Mouse (Mus musculus): ENCODE results near the gene Tuba1b. TPM values are rescaled to one million over a fixed set of nuclear protein-coding genes. Genes with fewer than 3 reads are reported as not detected.

Gene Tuba1b
- total and polyA plus RNA-seq, 3 experiments: 1,149 to 2,960 (median 2,851) TPM

DNA sequence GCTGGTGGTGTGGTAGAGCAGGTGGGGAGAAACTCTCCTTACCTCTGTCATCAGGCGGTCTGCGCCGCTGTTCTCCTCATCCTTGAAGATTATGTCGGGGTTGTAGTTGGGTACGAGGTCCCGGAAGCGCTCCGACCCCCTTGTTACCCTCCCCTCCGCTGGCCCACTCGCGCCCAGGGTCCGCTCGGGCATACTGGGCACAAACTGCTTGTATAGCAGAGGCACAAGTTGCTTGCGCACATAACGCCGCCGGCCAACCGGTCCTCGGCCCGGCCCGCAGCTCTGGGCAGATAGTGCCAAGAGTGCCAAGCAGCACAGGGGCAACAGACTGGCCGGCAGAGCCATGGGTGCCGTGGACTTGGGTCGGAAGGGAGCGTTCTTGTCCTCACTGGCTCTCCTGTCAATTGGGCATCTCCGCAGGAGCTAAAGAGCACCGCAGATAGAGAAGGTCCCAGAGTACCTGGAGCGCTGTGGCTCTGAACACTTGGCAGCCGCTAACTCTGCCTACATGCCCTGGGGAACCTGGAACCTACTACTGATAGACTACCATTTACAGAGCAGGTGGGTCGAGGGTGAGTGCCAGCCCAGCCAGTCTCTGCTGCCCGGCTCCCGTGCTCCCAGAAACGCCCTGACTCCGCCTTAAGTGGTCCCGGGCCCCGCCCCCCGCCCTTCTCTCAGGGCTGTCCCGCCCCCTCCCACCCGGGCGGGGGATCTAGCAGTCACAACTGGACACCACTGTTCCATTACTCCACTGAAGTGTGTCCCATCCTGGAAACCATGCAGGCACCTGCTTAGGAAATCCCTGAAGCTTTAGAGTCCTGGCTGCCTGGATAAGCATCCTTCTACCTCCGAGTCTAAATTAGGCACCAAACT lies 36.2 kb downstream of the Tuba1b start, which contains the start of gene Dhh:
Gene Dhh, minus strand, starts transcription at position 613 of the 873 bp plus-strand sequence.
- peaks cover 6% of the 10 kb centered on the region for H3K9me3 ChIP-seq (replicated peaks; ENCODE audit: low read length)
- dilution Hi-C loops (cut with MboI; ENCODE audit: extremely low pct_ligation_motif_present, extremely low pct_unique_long_range_greater_than_20kb, low sequenced_read_pairs): no loop called here
- peaks cover 3% of the 10 kb centered on the region for H3K27me3 ChIP-seq (replicated peaks)
- no peak for DNase-seq (ENCODE audit: extremely low read depth)
- H3K4me2 ChIP-seq (ENCODE audit: insufficient read depth, low read depth, poor library complexity, severe bottlenecking): no peak within 1 kb of the TSS
- no peak for TF ChIP-seq RAD21 (IDR thresholded peaks at IDR 0.05; ENCODE audit: low read depth, low read length)
- TF ChIP-seq GABPA (IDR thresholded peaks at IDR 0.05; ENCODE audit: insufficient replicate concordance, low read depth, low read length): no peak
- no peak for TF ChIP-seq ZC3H11A (IDR thresholded peaks at IDR 0.05; ENCODE audit: low read depth, low read length)
- no peak for TF ChIP-seq ETS1 (conservative IDR thresholded peaks at IDR 0.05; ENCODE audit: low read depth, low read length)
- no peak for TF ChIP-seq POLR2AphosphoS2 (IDR thresholded peaks at IDR 0.05; ENCODE audit: low read depth, low read length)
- no peak for TF ChIP-seq USF1 (IDR thresholded peaks at IDR 0.05; ENCODE audit: low read depth, low read length)
- no peak for TF ChIP-seq MAZ (IDR thresholded peaks at IDR 0.05; ENCODE audit: low read depth, low read length)
- TF ChIP-seq TCF12 (IDR thresholded peaks at IDR 0.05; ENCODE audit: low read depth, low read length): no peak
- no peak for TF ChIP-seq SIN3A (IDR thresholded peaks at IDR 0.05; ENCODE audit: low read length)
- no peak for TF ChIP-seq TBP (conservative IDR thresholded peaks at IDR 0.05; ENCODE audit: low read depth, low read length)
- TF ChIP-seq NELFE (IDR thresholded peaks at IDR 0.05; ENCODE audit: low read depth, low read length): no peak
- TF ChIP-seq ZKSCAN1 (IDR thresholded peaks at IDR 0.05; ENCODE audit: borderline replicate concordance, low read depth, low read length): no peak
- TF ChIP-seq ZNF384 (IDR thresholded peaks at IDR 0.05; ENCODE audit: low read depth, low read length): no peak
- no peak for TF ChIP-seq MYC (IDR thresholded peaks at IDR 0.05; ENCODE audit: low read depth, low read length)
- TF ChIP-seq JUN (IDR thresholded peaks at IDR 0.05; ENCODE audit: insufficient read depth, low read depth, low read length): no peak
- TF ChIP-seq SMC3 (IDR thresholded peaks at IDR 0.05; ENCODE audit: low read depth, low read length): no peak
- no peak for TF ChIP-seq POLR2A (IDR thresholded peaks at IDR 0.05; ENCODE audit: low read depth, low read length)
- no peak for TF ChIP-seq E2F4 (IDR thresholded peaks at IDR 0.05; ENCODE audit: insufficient replicate concordance, low read depth, low read length)
- peaks cover 6 to 8% of the 10 kb centered on the region in 2 experiments; a peak in 3 of 4 replicates for H3K4me1 ChIP-seq (ENCODE audit: control insufficient read depth in 1 of 2, insufficient read depth in 2 of 2)
- H3K4me3 ChIP-seq (replicated peaks in 1 of 3; ENCODE audit: low read depth in 2 of 3, low read length in 2 of 3, poor library complexity in 1 of 3): no peak within 1 kb of the TSS
- peaks cover 0 to 7% of the 10 kb centered on the region in 2 experiments for H3K36me3 ChIP-seq (replicated peaks in 1 of 2; ENCODE audit: control insufficient read depth in 1 of 2, insufficient read depth in 1 of 2, low read length in 1 of 2)
- no peaks in the 10 kb centered on the region for H3K79me2 ChIP-seq (replicated peaks; ENCODE audit: control insufficient read depth, extremely low read depth, insufficient read depth, poor library complexity, severe bottlenecking)
- in situ Hi-C loops (cut with MboI; ENCODE audit: low pct_ligation_motif_present, low pct_unique_long_range_greater_than_20kb, low sequenced_read_pairs): no loop called here
- no peak within 1 kb of the TSS for H3K9ac ChIP-seq (ENCODE audit: insufficient read depth, low read depth)
- no peak within 1 kb of the TSS for H3K27ac ChIP-seq (ENCODE audit: insufficient read depth, low read depth)

- DNase-seq (ENCODE audit: extremely low read depth): no peak
- Histone ChIP-seq H3K36me3 (replicated peaks in 1 of 2; ENCODE audit: control insufficient read depth in 1 of 2, insufficient read depth in 1 of 2, low read length in 1 of 2) (peaks cover 0 to 1% of the 10 kb centered on the region in 2 experiments), H3K4me1 (ENCODE audit: control insufficient read depth in 1 of 2, insufficient read depth in 2 of 2) (peaks cover 6 to 8% of the 10 kb centered on the region in 2 experiments; a peak in 3 of 4 replicates), H3K4me3 (replicated peaks in 1 of 3; ENCODE audit: low read depth in 2 of 3, low read length in 2 of 3, poor library complexity in 1 of 3) (no peak overlapping the region), H3K4me2 (ENCODE audit: insufficient read depth, low read depth, poor library complexity, severe bottlenecking) (no peak overlapping the region), H3K9ac (ENCODE audit: insufficient read depth, low read depth) (no peak overlapping the region), H3K27me3 (replicated peaks) (peaks cover 3% of the 10 kb centered on the region), H3K9me3 (replicated peaks; ENCODE audit: low read length) (peaks cover 6% of the 10 kb centered on the region), H3K27ac (ENCODE audit: insufficient read depth, low read depth) (no peak overlapping the region), H3K79me2 (replicated peaks; ENCODE audit: control insufficient read depth, extremely low read depth, insufficient read depth, poor library complexity, severe bottlenecking) (no peaks in the 10 kb centered on the region)
- dilution Hi-C loops (cut with MboI; ENCODE audit: extremely low pct_ligation_motif_present, extremely low pct_unique_long_range_greater_than_20kb, low sequenced_read_pairs): no loop called here
- in situ Hi-C loops (cut with MboI; ENCODE audit: low pct_ligation_motif_present, low pct_unique_long_range_greater_than_20kb, low sequenced_read_pairs): no loop called here
- TF ChIP-seq USF2 (conservative IDR thresholded peaks at IDR 0.05; ENCODE audit: low read depth, low read length): no peak
- TF ChIP-seq ZC3H11A (IDR thresholded peaks at IDR 0.05; ENCODE audit: low read depth, low read length): no peak
- no peak for TF ChIP-seq ZNF384 (IDR thresholded peaks at IDR 0.05; ENCODE audit: low read depth, low read length)
- TF ChIP-seq E2F4 (IDR thresholded peaks at IDR 0.05; ENCODE audit: insufficient replicate concordance, low read depth, low read length): no peak
- TF ChIP-seq RAD21 (IDR thresholded peaks at IDR 0.05; ENCODE audit: low read depth, low read length): no peak
- no peak for TF ChIP-seq JUN (IDR thresholded peaks at IDR 0.05; ENCODE audit: insufficient read depth, low read depth, low read length)
- no peak for TF ChIP-seq ELF1 (IDR thresholded peaks at IDR 0.05; ENCODE audit: low read depth, low read length)
- no peak for TF ChIP-seq HCFC1 (IDR thresholded peaks at IDR 0.05; ENCODE audit: low read depth, low read length)
- TF ChIP-seq PAX5 (IDR thresholded peaks at IDR 0.05; ENCODE audit: low read length): no peak
- no peak for TF ChIP-seq USF1 (IDR thresholded peaks at IDR 0.05; ENCODE audit: low read depth, low read length)
- TF ChIP-seq BHLHE40 (IDR thresholded peaks at IDR 0.05; ENCODE audit: low read depth, low read length): no peak
- no peak for TF ChIP-seq NRF1 (IDR thresholded peaks at IDR 0.05; ENCODE audit: low read depth, low read length)
- no peak for TF ChIP-seq POLR2A (IDR thresholded peaks at IDR 0.05; ENCODE audit: low read depth, low read length)
- no peak for TF ChIP-seq MAX (IDR thresholded peaks at IDR 0.05; ENCODE audit: low read length)
- TF ChIP-seq MYC (IDR thresholded peaks at IDR 0.05; ENCODE audit: low read depth, low read length): no peak
- no peak for TF ChIP-seq CTCF (conservative IDR thresholded peaks at IDR 0.05 in 1 of 2, IDR thresholded peaks at IDR 0.05 in 1 of 2; ENCODE audit: low read depth in 2 of 2, low read length in 2 of 2)
- TF ChIP-seq EP300 (IDR thresholded peaks at IDR 0.05; ENCODE audit: low read length): no peak
- TF ChIP-seq ZMIZ1 (IDR thresholded peaks at IDR 0.05; ENCODE audit: low read depth, low read length): no peak
- no peak for TF ChIP-seq POLR2AphosphoS2 (IDR thresholded peaks at IDR 0.05; ENCODE audit: low read depth, low read length)
Observed at GRCm38 (mm10) chr15:98897495-98897894, 36.9 kb downstream of the Tuba1b start.

Measured in CH12.LX (cell line).